Mouse (Mus musculus) neural tube, embryonic 10.5 days (tissue): Measurements from ENCODE around the gene Mmp11.

Experiments
- DNase-seq: peaks from one replicate; pipeline ENCODE4 v3.0.0-alpha.2; 2017; ENCODE audit warnings: low spot score; ENCODE audit errors: extremely low spot score

Mmp11 gene

GRCm38 (mm10) chr10:75937851-75938643 is 1.8 kb upstream of the Mmp11 start:
- DNase-seq = no peak

DNA sequence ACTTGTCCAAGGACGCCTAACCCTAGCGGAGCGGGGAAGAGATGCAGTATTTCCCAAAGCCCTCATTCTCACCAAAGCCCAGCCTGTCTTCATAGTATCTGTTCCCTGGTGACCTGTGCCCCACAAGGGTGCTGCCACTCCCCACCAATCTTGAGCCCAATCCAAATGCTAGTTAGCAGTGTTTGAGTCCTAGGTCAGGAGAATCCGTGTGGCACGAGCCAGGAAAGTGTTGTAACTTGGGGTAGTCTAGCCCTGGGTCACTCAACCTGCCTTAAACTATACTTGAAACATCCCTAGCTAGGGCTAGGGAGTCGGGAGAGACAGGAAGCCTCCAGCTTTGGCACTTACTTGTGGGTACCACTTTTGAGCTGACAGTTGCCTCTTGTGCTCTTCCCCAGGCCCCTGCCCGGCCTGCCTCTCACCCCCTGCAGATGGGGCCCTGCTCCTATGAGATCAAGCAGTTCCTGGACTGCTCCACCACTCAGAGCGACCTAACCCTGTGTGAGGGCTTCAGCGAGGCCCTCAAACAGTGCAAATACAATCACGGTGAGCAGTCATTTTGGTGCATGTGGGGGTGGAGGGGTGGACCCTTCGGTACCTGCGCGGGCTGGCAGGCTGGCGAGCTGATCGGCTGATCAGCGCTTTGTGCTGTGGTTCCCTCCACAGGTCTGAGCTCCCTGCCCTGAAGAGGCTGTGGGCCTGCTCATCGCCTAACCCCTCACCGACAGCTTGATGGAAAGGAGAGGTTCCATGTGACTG is 792 bp upstream of the Mmp11 start:
- DNase-seq = no peak

DNA sequence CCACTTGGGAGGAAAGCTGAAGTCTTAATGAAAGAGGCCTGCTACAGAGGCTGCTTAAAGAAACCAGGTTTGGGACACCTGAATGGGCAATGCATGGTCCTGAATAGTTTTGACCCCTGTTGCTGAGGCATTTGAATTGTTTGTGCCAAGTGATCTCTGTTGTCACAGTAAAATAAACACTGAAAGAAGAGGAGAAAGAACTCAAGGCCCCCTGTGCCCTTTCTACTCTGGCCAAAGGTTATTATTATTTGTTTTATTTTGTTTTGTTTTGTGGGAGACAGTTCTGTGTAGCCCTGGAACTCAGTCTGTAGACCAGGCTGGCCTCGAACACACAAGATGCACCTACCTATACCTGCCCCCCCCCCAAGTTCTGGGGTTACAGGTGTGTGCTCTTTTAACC is 1.3 kb downstream of the Mmp11 start:
- no peak for DNase-seq

DNA sequence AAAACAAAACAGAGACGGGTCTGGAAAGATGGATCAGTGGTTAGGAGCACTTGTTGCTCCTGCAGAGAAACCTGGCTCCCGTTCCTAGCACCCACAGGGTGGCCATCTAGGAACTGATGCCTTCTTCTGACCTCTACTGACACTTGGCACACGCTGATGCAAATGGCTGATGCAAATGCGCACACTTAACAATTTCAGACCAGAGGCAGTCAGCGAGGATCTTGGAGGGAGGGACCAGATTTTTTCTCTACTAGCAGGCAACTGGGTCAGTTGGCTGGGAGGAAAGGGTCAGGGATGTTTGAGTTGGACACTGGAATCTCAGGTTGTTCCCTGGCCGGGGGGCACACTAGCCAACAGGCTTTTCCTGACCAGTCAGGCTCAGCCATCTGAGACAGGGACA is 3.4 kb downstream of the Mmp11 start, which contains the start of gene Chchd10:
Gene Chchd10 (plus strand): TSS at position 240 of the 400 bp plus-strand sequence.
- DNase-seq = no peak

DNA sequence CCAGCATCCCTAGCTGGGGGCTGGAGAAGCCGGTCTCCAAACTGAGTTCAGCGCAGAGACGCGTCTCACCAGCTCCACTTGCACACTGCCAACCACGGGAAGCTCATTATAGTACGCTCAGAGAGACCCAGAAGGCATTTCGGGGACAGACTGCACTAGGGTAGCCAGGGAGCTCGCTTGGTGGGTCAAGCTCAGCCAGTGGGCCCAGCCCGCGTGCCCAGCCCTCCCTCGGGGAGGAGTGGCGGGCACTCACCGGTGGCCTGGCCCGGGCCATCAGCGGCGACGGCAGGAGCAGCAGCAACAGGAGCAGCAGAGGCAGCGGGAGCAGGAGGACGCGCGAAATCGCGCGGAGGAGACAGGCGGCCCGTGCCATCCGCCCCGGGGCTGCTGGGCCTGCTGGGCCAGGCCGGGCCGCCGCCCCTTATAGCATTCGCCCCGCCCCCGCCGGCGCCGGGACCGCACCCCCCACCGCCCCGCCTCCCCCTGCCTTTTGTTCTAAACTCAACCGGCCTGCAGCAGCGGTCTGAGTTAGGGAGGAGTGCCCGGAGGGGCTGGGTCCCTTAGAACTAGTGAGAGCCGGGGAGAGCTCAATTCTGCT is 4.1 kb downstream of the Mmp11 start:
- DNase-seq = peak; percentile 74

GRCm38 (mm10) chr10:75931311-75931710 is 5.0 kb downstream of the Mmp11 start:
- DNase-seq = no peak

DNA sequence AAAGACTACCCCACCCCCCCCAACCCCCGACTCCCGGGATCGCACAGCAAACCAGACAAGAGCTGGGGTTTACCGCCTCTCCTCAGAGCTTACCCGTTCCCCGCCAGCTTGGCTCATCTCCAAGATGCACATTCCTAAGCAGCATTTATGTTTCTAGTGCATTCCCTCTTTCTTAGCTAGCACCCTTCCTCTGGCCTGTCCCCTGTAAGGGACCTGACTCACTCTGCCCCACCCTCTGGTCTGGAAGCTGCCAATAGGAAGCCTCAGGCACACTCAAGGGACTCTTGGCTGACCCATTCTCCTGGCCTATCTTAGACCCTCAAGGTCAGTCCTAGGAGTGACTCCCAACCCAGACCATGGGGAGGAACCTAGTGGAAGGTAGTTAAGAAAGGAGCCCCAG is 6.0 kb downstream of the Mmp11 start:
- no peak for DNase-seq

DNA sequence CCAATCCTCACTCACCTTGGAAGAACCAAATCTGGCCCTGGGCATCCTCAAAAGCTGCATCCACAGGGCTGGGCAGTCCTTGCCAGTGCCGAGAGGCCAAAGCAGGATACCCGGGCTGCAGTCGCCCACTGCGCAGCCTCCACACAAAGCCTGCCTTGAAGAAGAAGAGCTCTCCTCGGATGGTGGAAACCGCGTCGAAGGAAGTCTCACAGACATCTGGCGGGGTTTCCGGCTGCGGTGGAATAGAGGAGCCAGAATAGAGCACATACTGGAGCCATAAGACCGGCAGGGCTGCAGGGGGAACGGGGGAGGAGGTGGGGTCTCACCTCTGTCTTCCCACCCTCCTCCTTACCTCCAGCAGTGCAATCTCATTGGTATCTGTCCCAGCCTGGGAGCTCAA is 9.9 kb downstream of the Mmp11 start:
- no peak for DNase-seq

DNA sequence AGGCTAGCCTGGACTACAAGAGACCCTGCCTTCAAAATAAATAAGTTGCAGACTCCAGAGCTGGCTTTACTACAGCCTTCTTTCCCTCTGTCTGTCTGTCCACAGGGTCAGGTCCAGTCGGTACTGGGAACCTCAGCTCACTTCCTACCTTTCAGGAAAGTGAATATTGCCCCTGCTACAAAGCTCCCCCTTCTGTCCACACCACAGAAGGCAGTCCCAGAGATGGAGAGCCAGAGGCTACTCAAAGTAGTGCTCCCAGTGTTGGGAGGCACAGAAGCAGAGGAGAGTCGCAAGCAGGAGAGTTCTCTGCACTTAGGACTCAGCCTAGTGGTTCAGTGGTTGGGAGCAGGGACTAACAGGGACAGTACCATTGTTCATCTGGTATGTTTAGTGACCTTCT is 12.0 kb downstream of the Mmp11 start:
- DNase-seq = no peak

DNA sequence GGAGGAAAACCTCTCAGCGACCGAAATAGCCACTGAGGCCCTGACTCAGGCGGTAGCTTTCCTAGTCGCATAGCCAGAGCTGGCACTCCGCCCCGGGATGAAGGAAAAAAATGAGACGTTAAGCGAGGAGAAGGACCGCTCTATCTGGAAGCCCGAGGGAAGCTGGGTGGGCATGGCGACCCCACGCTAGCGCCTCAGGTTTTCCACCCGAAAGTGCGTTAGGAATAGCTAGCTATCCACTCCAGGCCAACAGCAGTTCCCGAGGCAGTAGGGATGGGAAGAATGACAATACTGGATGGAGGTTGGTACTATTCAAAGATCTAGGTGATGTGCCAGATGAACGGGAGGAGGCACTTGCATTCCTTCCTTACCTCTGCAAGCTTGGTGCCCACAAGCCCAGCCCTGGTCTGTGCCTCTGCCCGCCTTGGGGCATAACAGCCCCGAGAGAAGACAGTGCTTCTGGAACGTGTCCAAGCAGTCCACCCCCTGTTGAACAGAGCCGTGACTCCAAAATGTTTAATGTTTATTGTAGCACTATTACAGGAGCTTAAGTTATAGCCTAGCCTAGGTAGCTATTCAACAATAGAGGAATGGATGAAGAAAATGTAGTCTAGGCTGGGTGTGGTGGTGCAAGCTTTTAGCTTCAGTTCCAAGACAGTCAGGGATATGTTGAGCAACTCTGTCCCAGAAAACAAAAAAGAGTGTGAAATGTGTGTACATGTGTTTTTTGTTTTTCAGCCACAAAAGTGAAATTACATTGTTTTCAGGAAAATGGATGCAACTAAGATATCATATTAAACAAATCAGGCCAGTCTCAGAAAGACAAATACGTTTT is 14.4 kb downstream of the Mmp11 start:
- no peak for DNase-seq

GRCm38 (mm10) chr10:75921026-75921725 is 15.1 kb downstream of the Mmp11 start, which contains the start of gene Smarcb1:
Gene Smarcb1 (minus strand): TSS chr10:75921617.
- DNase-seq = peak; percentile 96

GRCm38 (mm10) chr10:75919026-75919425 is 17.3 kb downstream of the Mmp11 start:
- DNase-seq = no peak

DNA sequence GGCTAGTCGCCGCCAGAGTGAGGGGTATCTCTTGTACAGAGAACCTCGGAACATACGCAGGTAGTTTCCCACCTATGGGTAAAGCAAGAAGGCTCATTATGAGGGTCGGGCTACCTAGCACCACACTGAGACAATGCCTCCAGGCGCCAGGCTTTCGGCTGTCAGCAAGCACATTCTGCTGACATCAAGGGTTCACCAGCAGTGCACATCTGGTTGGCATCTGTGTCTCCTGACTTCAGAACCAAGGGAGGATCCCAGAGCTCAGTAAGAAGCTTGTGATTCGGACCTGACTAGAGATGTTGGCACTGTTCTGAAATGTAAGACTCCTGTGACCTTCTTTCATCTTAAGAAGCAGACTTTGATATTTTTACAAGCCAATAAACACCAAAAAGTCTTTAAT is 19.5 kb downstream of the Mmp11 start:
- no peak for DNase-seq

- DNase-seq = no peak
Measured at GRCm38 (mm10) chr10:75915557-75915956, 20.7 kb downstream of the Mmp11 start.

DNA sequence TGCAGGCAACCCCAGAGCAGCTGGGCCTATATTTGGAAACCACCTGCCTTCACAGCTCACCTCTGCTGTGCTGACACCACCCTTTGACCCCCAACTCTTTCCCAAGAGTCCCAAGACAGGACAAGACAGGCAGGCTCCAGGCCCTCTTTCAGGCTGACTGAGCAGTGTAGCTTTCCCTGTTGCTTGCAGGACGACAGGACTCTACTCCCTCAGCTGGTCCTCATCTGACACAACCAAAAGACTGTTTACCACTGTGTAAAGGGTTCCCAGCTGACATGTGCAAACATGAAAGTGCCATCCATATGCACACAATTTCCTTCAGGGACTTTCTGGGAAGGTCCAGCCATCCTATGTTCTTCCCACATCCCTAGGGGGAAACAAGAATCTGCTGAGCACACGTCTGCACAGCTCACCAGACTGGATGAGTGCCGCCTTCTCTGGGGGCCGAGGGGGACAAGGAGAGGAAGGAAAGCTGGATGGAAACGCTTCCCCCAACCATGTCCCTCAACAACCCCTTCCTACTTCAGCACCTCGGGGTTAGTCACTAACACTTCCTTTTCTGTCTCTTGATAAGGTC is 23.2 kb downstream of the Mmp11 start:
- DNase-seq = no peak

GRCm38 (mm10) chr10:75910698-75911097 is 25.6 kb downstream of the Mmp11 start:
- no peak for DNase-seq

DNA sequence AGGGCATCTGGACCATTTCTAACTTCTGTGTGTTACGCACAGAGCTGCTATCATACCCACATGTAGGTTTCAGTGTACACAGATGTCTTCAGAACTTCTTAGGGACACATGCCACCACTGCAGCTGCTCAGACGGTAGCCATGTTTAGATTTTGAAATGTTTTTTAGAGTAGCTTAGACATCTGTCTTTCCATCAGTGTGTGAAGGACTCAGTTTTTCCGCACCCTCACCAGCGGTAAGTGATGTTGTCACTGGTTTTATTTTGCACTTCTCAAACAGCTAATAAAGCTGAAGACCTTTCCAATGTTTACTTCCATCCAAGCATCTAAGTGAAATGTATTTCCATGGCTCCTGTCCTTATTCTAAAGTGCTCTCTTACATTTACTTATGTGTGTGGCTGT is 29.4 kb downstream of the Mmp11 start:
- DNase-seq = no peak

- no peak for DNase-seq
Measured at GRCm38 (mm10) chr10:75904391-75904790, 31.9 kb downstream of the Mmp11 start.

DNA sequence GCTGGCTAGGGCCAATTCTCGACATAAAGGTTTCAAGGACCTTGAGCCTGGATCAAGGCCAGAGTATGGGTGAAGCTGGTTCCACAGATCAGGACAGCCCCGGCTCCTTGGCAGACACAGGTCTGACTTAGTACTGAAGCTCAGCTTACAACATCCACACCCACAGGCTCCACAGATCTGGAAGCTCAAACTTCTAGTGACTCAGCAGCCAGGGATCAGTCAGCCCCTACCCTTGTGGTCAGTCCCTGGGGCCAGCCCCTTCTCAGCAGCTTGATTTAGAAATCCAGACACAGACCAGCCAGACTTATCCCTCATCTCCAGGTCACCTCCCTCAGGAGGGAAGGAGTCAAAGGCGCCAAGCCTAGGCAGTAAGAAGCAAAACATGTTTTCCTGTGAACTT is 37.5 kb downstream of the Mmp11 start:
- no peak for DNase-seq

DNA sequence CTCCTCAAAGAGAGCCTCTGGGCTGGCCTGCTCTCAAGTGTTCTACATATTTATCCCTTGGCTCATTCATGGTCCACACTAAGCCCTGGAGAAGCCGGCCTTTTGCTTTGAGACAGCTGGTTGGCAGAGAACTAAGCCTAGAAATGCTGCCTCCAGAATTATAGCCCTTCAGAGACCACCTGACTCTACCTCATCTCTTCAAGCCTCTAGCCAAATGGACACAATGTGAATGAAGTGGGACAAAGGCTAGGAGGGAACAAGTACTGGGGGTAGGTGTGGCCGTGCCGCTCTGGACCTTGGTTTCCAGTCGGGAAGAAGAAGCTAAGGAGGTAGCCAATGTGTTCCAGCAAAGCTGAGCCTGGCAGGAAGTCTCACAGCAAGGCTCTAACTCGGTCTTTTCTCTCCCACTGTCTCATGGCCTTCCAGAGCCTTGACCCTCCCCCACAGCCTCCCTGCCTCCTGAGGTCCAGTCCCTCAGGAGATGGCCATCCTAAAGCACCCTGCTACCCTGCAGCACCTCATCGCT is 38.2 kb downstream of the Mmp11 start:
- DNase-seq = no peak
